Mouse (Mus musculus) bone marrow, adult 2 months (tissue): ENCODE data around the gene Rtp4.

Source experiments
- CTCF ChIP-seq: fragments of 200-500 bp; IDR thresholded peaks from 2 replicates; pipeline ENCODE4 v1.5.1; 2011; ENCODE audit warnings: low read length, control low read depth; ENCODE audit not compliant: control insufficient read depth, insufficient read depth
- POLR2A ChIP-seq: fragments of 200-500 bp; IDR thresholded peaks from 2 replicates; pipeline ENCODE4 v1.6.1; 2011; ENCODE audit warnings: low read depth, mild to moderate bottlenecking, control low read depth, low read length, borderline replicate concordance; ENCODE audit not compliant: control insufficient read depth

DNA sequence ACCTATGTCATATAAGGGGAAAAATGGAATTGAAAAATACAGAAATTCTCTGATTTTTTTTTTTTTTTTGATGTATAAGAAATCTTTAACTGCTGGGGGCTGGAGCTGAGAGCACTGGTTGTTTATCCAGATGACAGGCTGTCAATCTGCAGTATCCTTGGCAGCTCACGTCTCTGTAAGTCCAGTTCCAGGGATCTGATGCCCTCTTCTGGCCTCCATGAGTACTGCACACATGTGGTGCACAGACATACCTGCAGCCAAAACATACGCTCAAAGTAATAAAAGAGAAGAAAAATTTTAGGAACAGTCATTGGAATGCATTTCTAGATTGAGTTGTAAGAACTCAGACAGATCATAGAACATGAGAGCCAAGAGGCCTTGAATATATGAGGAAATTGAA, 112.6 kb downstream of the Rtp4 start:
- peak; percentile 54; the same call in 1 of the 2 replicates for TF ChIP-seq CTCF
- no peak for TF ChIP-seq POLR2A
